Mouse (Mus musculus) forebrain, embryonic 10.5 days (tissue): ENCODE results near the gene Car11. TPM values are rescaled to one million over a fixed set of nuclear protein-coding genes. Genes with fewer than 3 reads are reported as not detected.

Experiments used
- DNase-seq: peaks from one replicate; pipeline ENCODE4 v3.0.0-alpha.2; 2017; ENCODE audit warnings: low spot score; ENCODE audit errors: extremely low spot score
- H3K27ac ChIP-seq: fragments of 300-500 bp; sonication (generic); 2 replicates; pipeline ENCODE4 v1.5.1; 2016; ENCODE audit warnings: mild to moderate bottlenecking
- H3K27me3 ChIP-seq: fragments of 300-500 bp; sonication (generic); 2 replicates; pipeline ENCODE4 v1.6.1; 2016; ENCODE audit warnings: mild to moderate bottlenecking; ENCODE audit not compliant: poor library complexity, severe bottlenecking
- H3K36me3 ChIP-seq: fragments of 300-500 bp; sonication (generic); replicated peaks from 2 replicates; pipeline ENCODE4 v1.6.1; 2016; ENCODE audit warnings: mild to moderate bottlenecking, moderate library complexity
- H3K4me1 ChIP-seq: fragments of 300-500 bp; sonication (generic); 2 replicates; pipeline ENCODE4 v1.6.1; 2016
- H3K4me3 ChIP-seq: fragments of 300-500 bp; sonication (generic); 2 replicates; pipeline ENCODE4 v1.5.1; 2016; ENCODE audit warnings: mild to moderate bottlenecking, moderate library complexity
- H3K9me3 ChIP-seq: fragments of 300-500 bp; sonication (generic); 2 replicates; pipeline ENCODE4 v1.6.1; 2016; ENCODE audit warnings: mild to moderate bottlenecking, moderate library complexity
- WGBS: fragments of 180-500 bp; shearing (Covaris S2); methylation state at CpG from one replicate; pipeline ENCODE4 v1.1.7; 2016; 5-methylcytosine and 5-hydroxymethylcytosine counted together
- polyA plus RNA-seq: library from polyadenylated mRNA; unstranded; fragments of >200 nt; fragmentation: Nextera tagmentation; extraction: Ambion mirVana; gene quantifications from 2 replicates; pipeline ENCODE4 v1.2.1, GENCODE M21; 2016

Car11 gene
- polyA plus RNA-seq, 1 experiment from 2014 or later, result 2.5 TPM

- H3K4me1 ChIP-seq, result peaks cover 77% of the 10 kb centered on the region
- H3K27me3 ChIP-seq, result no peaks in the 10 kb centered on the region
- H3K36me3 ChIP-seq, result peaks cover 31% of the 10 kb centered on the region
- H3K9me3 ChIP-seq, result no peaks in the 10 kb centered on the region
- H3K4me3 ChIP-seq, result peak overlapping the region; percentile 82
- peak overlapping the region; percentile 90 for H3K27ac ChIP-seq
- under 1% methylated on average over 27 of the region's 27 CpGs for WGBS
- peak; percentile 89 for DNase-seq
Observed at GRCm38 (mm10) chr7:45707375-45707967, 7.8 kb downstream of the Car11 start.

GRCm38 (mm10) chr7:45708221-45708761 is 8.6 kb downstream of the Car11 start:
- H3K27ac ChIP-seq, result peak overlapping the region; percentile 90
- H3K9me3 ChIP-seq, result no peaks in the 10 kb centered on the region
- peak overlapping the region; percentile 82 for H3K4me3 ChIP-seq
- H3K27me3 ChIP-seq, result no peaks in the 10 kb centered on the region
- H3K36me3 ChIP-seq, result peaks cover 39% of the 10 kb centered on the region
- peaks cover 72% of the 10 kb centered on the region for H3K4me1 ChIP-seq
- WGBS, result 53% methylated on average over 13 of the region's 13 CpGs
- peak; percentile 40 for DNase-seq

- peak; percentile 40 for DNase-seq
- Histone ChIP-seq H3K27ac (no peak overlapping the region), H3K9me3 (no peaks in the 10 kb centered on the region), H3K36me3 (peaks cover 45% of the 10 kb centered on the region), H3K4me3 (peak overlapping the region; percentile 82), H3K4me1 (peaks cover 71% of the 10 kb centered on the region), H3K27me3 (no peaks in the 10 kb centered on the region)
- 60% methylated on average over 6 of the region's 6 CpGs for WGBS
Observed at GRCm38 (mm10) chr7:45709036-45709435, 9.4 kb downstream of the Car11 start.

GRCm38 (mm10) chr7:45709677-45710355 is 10.2 kb downstream of the Car11 start:
- Histone ChIP-seq H3K27me3 (no peaks in the 10 kb centered on the region), H3K36me3 (peaks cover 45% of the 10 kb centered on the region), H3K4me3 (0 out of 2 replicates have a peak overlapping the region, but pooled peaks have one; percentile 82), H3K9me3 (no peaks in the 10 kb centered on the region), H3K4me1 (peaks cover 73% of the 10 kb centered on the region), H3K27ac (0 out of 2 replicates have a peak overlapping the region, but pooled peaks have one; percentile 20)
- 86% methylated on average over 14 of the region's 14 CpGs for WGBS
- no peak for DNase-seq

- H3K27me3 ChIP-seq, result no peaks in the 10 kb centered on the region
- no peak for DNase-seq
- peaks cover 45% of the 10 kb centered on the region for H3K36me3 ChIP-seq
- no peak overlapping the region for H3K27ac ChIP-seq
- no peaks in the 10 kb centered on the region for H3K9me3 ChIP-seq
- 0 out of 2 replicates have a peak overlapping the region, but pooled peaks have one; percentile 3 for H3K4me3 ChIP-seq
- WGBS, result 92% methylated on average over 20 of the region's 20 CpGs
- H3K4me1 ChIP-seq, result peaks cover 73% of the 10 kb centered on the region
Observed at GRCm38 (mm10) chr7:45710477-45711191, 11.0 kb downstream of the Car11 start.

- peaks cover 45% of the 10 kb centered on the region for H3K36me3 ChIP-seq
- WGBS, result 94% methylated on average over 24 of the region's 24 CpGs
- no peak overlapping the region for H3K4me3 ChIP-seq
- H3K4me1 ChIP-seq, result peaks cover 73% of the 10 kb centered on the region
- H3K27ac ChIP-seq, result no peak overlapping the region
- no peaks in the 10 kb centered on the region for H3K27me3 ChIP-seq
- no peak for DNase-seq
- H3K9me3 ChIP-seq, result no peaks in the 10 kb centered on the region
Observed at GRCm38 (mm10) chr7:45711316-45712021, 11.8 kb downstream of the Car11 start.

- H3K27ac ChIP-seq, result no peak overlapping the region
- H3K36me3 ChIP-seq, result peaks cover 45% of the 10 kb centered on the region
- no peaks in the 10 kb centered on the region for H3K9me3 ChIP-seq
- H3K4me3 ChIP-seq, result no peak overlapping the region
- peaks cover 73% of the 10 kb centered on the region for H3K4me1 ChIP-seq
- H3K27me3 ChIP-seq, result no peaks in the 10 kb centered on the region
- 90% methylated on average over 21 of the region's 21 CpGs for WGBS
- DNase-seq, result no peak
Observed at GRCm38 (mm10) chr7:45712022-45712757, 12.5 kb downstream of the Car11 start.

GRCm38 (mm10) chr7:45713396-45713795 is 13.8 kb downstream of the Car11 start:
- H3K36me3 ChIP-seq, result peaks cover 45% of the 10 kb centered on the region
- WGBS, result 95% methylated on average over 16 of the region's 16 CpGs
- no peak overlapping the region for H3K27ac ChIP-seq
- H3K4me1 ChIP-seq, result peaks cover 62% of the 10 kb centered on the region
- no peaks in the 10 kb centered on the region for H3K9me3 ChIP-seq
- peak overlapping the region; percentile 96; the same call in 1 of the 2 replicates for H3K4me3 ChIP-seq
- no peaks in the 10 kb centered on the region for H3K27me3 ChIP-seq
- DNase-seq, result no peak

- peak overlapping the region; percentile 96 for H3K4me3 ChIP-seq
- peaks cover 60% of the 10 kb centered on the region for H3K4me1 ChIP-seq
- no peaks in the 10 kb centered on the region for H3K9me3 ChIP-seq
- WGBS, result 89% methylated on average over 6 of the region's 6 CpGs
- peak overlapping the region; percentile 90 for H3K27ac ChIP-seq
- H3K36me3 ChIP-seq, result peaks cover 49% of the 10 kb centered on the region
- DNase-seq, result no peak
- H3K27me3 ChIP-seq, result no peaks in the 10 kb centered on the region
Observed at GRCm38 (mm10) chr7:45713881-45714520, 14.4 kb downstream of the Car11 start.

GRCm38 (mm10) chr7:45714630-45715089 is 15.0 kb downstream of the Car11 start:
- Histone ChIP-seq H3K27me3 (no peaks in the 10 kb centered on the region), H3K27ac (peak overlapping the region; percentile 90), H3K36me3 (peaks cover 52% of the 10 kb centered on the region), H3K4me1 (peaks cover 60% of the 10 kb centered on the region), H3K4me3 (peak overlapping the region; percentile 96), H3K9me3 (no peaks in the 10 kb centered on the region)
- no peak for DNase-seq
- 12% methylated on average over 14 of the region's 14 CpGs for WGBS

- 7% methylated on average over 34 of the region's 34 CpGs for WGBS
- Histone ChIP-seq H3K27me3 (no peaks in the 10 kb centered on the region), H3K36me3 (peaks cover 52% of the 10 kb centered on the region), H3K9me3 (no peaks in the 10 kb centered on the region), H3K27ac (peak within 1 kb of the TSS; percentile 90), H3K4me3 (peak within 1 kb of the TSS; percentile 96), H3K4me1 (peaks cover 61% of the 10 kb centered on the region)
- peak; percentile 95 for DNase-seq
Observed at GRCm38 (mm10) chr7:45715090-45715708, 15.6 kb downstream of the Car11 start, which contains the start of gene Rpl18. Gene Rpl18, plus strand, starts transcription at chr7:45715457.
